Mouse (Mus musculus) small intestine, adult 2 months (tissue): Measurements from ENCODE around the gene Rsrp1.

Experiments
- CTCF ChIP-seq: fragments of 200-500 bp; IDR thresholded peaks from 2 replicates; pipeline ENCODE4 v1.5.1; 2012; ENCODE audit warnings: low read depth, mild to moderate bottlenecking, control low read depth, inconsistent platforms, low read length, moderate library complexity, mixed read lengths; ENCODE audit not compliant: insufficient replicate concordance, insufficient read length; ENCODE audit errors: extremely low read depth
- POLR2A ChIP-seq: fragments of 200-500 bp; IDR thresholded peaks from 2 replicates; pipeline ENCODE4 v1.6.1; 2012; ENCODE audit warnings: low read depth, mild to moderate bottlenecking, control low read depth, inconsistent platforms, low read length, moderate library complexity

GRCm38 (mm10) chr4:134943758-134944538 lies 20.6 kb downstream of the Rsrp1 start:
- no peak for TF ChIP-seq CTCF
- no peak for TF ChIP-seq POLR2A
